Mouse (Mus musculus) forebrain, embryonic 14.5 days (tissue): ENCODE data around the gene Kansl1l. TPM values are rescaled to one million over a fixed set of nuclear protein-coding genes. Genes with fewer than 3 reads are reported as not detected.

Source experiments
- ATAC-seq: fragments of 200-750 bp; cut with Nextera tagmentation; 2 replicates; pipeline ENCODE4 v1.8.0; 2017; ENCODE audit warnings: mild to moderate bottlenecking, moderate library complexity
- DNase-seq: peaks from one replicate; pipeline ENCODE4 v3.0.0-alpha.2; 2015; ENCODE audit warnings: low spot score
- H3K27ac ChIP-seq: fragments of 300-500 bp; sonication (generic); 2 replicates; pipeline ENCODE4 v1.5.1; 2014; ENCODE audit warnings: low read depth, mild to moderate bottlenecking, control low read depth, low read length, moderate library complexity
- H3K27me3 ChIP-seq: fragments of 300-500 bp; sonication (generic); replicated peaks from 2 replicates; pipeline ENCODE4 v1.6.1; 2014; ENCODE audit warnings: low read length, control low read depth, mixed read lengths; ENCODE audit not compliant: control insufficient read depth, insufficient read depth
- H3K36me3 ChIP-seq: fragments of 300-500 bp; sonication (generic); 2 replicates; pipeline ENCODE4 v1.6.1; 2014; ENCODE audit warnings: low read length, control low read depth; ENCODE audit not compliant: control insufficient read depth, insufficient read depth
- H3K4me1 ChIP-seq: fragments of 300-500 bp; sonication (generic); 2 replicates; pipeline ENCODE4 v1.6.1; 2014; ENCODE audit warnings: antibody characterized with exemption, low read length, control low read depth; ENCODE audit not compliant: control insufficient read depth, insufficient read depth
- H3K4me2 ChIP-seq: fragments of 300-500 bp; sonication (generic); 2 replicates; pipeline ENCODE4 v1.6.1; 2014; ENCODE audit warnings: mild to moderate bottlenecking, control low read depth, low read length
- H3K4me3 ChIP-seq: fragments of 300-500 bp; sonication (generic); 2 replicates; pipeline ENCODE4 v1.5.1; 2014; ENCODE audit warnings: low read depth, low read length, control low read depth
- H3K9ac ChIP-seq: fragments of 300-500 bp; sonication (generic); 2 replicates; pipeline ENCODE4 v1.6.1; 2014; ENCODE audit warnings: mild to moderate bottlenecking, low read length, control low read depth, moderate library complexity
- H3K9me3 ChIP-seq: fragments of 300-500 bp; sonication (generic); replicated peaks from 2 replicates; pipeline ENCODE4 v1.6.1; 2016; ENCODE audit warnings: low read length, control low read depth, mixed read lengths; ENCODE audit not compliant: control insufficient read depth
- WGBS: fragments of 180-500 bp; shearing (Covaris S2); extraction: QIAGEN DNeasy Blood & Tissue Kit; methylation state at CpG from one replicate; pipeline ENCODE4 v1.1.7; 2014; 5-methylcytosine and 5-hydroxymethylcytosine counted together
- polyA plus RNA-seq: library from polyadenylated mRNA; unstranded; fragments of >200 nt; fragmentation: Nextera tagmentation; extraction: Ambion mirVana; gene quantifications from 2 replicates; pipeline ENCODE4 v1.2.1, GENCODE M21; 2014

Kansl1l gene
- polyA plus RNA-seq, 1 experiment from 2014 or later: 8.5 TPM

GRCm38 (mm10) chr1:66805408-66805807 is 12.0 kb downstream of the Kansl1l start:
- no peak for DNase-seq
- Histone ChIP-seq H3K4me3 (no peak overlapping the region), H3K9me3 (no peaks in the 10 kb centered on the region), H3K4me1 (no peaks in the 10 kb centered on the region), H3K9ac (no peak overlapping the region), H3K4me2 (no peak overlapping the region), H3K27me3 (no peaks in the 10 kb centered on the region), H3K36me3 (peaks cover 13% of the 10 kb centered on the region), H3K27ac (no peak overlapping the region)
- 69% methylated on average over 1 of the region's 1 CpGs for WGBS
- no peak for ATAC-seq

- Histone ChIP-seq H3K4me1 (no peaks in the 10 kb centered on the region), H3K36me3 (peaks cover 19% of the 10 kb centered on the region), H3K27ac (no peak overlapping the region), H3K27me3 (no peaks in the 10 kb centered on the region), H3K9ac (no peak overlapping the region), H3K9me3 (no peaks in the 10 kb centered on the region), H3K4me3 (no peak overlapping the region), H3K4me2 (no peak overlapping the region)
- 65% methylated on average over 5 of the region's 5 CpGs for WGBS
- no peak for DNase-seq
- no peak for ATAC-seq
These were observed 12.7 kb downstream of the Kansl1l start for GRCm38 (mm10) chr1:66804710-66805109.

GRCm38 (mm10) chr1:66797962-66798361 is 19.4 kb downstream of the Kansl1l start:
- H3K4me1 ChIP-seq: no peaks in the 10 kb centered on the region
- H3K36me3 ChIP-seq: peaks cover 22% of the 10 kb centered on the region
- no peaks in the 10 kb centered on the region for H3K27me3 ChIP-seq
- 95% methylated on average over 2 of the region's 2 CpGs for WGBS
- H3K9ac ChIP-seq: no peak overlapping the region
- no peak overlapping the region for H3K4me2 ChIP-seq
- no peak for ATAC-seq
- H3K27ac ChIP-seq: no peak overlapping the region
- no peak for DNase-seq
- no peaks in the 10 kb centered on the region for H3K9me3 ChIP-seq
- H3K4me3 ChIP-seq: no peak overlapping the region

DNA sequence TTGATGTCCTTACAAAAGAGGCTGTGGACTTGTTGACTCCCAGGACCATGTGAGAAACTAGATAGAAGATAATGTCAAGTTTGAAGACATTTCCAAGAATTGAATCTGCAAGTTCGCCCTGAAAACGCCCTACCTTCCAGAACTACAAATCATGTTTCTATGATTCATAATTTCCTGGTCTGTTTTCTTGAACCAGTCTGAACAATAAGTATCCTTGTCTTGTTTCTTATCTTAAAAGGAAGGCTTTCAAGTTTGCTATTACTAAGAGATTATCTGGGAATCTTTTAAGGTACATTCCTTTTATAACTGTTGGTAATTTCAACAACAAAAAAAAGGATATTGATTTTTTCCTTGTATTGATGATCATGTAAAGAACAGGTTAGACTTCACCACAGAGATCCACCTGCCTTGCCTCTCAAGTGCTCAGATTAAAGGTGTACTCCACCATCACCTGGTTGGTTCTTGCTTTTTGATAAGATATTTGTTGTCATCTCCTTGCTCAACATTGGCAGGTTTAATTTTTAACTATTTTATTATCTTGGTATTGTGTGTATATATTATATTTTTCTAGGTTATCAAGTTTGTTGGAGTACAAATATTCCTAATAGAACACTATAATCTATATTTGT is 24.4 kb downstream of the Kansl1l start:
- H3K27ac ChIP-seq: no peak overlapping the region
- no peak for DNase-seq
- ATAC-seq: no peak
- no peak overlapping the region for H3K4me2 ChIP-seq
- H3K9ac ChIP-seq: no peak overlapping the region
- H3K36me3 ChIP-seq: no peaks in the 10 kb centered on the region
- H3K27me3 ChIP-seq: no peaks in the 10 kb centered on the region
- no peaks in the 10 kb centered on the region for H3K4me1 ChIP-seq
- WGBS: 95% methylated on average over 2 of the region's 2 CpGs
- H3K4me3 ChIP-seq: no peak overlapping the region
- no peaks in the 10 kb centered on the region for H3K9me3 ChIP-seq

GRCm38 (mm10) chr1:66782296-66782695 is 35.1 kb downstream of the Kansl1l start:
- DNase-seq (no peak), ATAC-seq (no peak)
- Histone ChIP-seq H3K27me3 (no peaks in the 10 kb centered on the region), H3K27ac (no peak overlapping the region), H3K4me2 (no peak overlapping the region), H3K4me3 (no peak overlapping the region), H3K9me3 (no peaks in the 10 kb centered on the region), H3K36me3 (no peaks in the 10 kb centered on the region), H3K9ac (no peak overlapping the region), H3K4me1 (no peaks in the 10 kb centered on the region)
- 66% methylated on average over 2 of the region's 2 CpGs for WGBS

DNA sequence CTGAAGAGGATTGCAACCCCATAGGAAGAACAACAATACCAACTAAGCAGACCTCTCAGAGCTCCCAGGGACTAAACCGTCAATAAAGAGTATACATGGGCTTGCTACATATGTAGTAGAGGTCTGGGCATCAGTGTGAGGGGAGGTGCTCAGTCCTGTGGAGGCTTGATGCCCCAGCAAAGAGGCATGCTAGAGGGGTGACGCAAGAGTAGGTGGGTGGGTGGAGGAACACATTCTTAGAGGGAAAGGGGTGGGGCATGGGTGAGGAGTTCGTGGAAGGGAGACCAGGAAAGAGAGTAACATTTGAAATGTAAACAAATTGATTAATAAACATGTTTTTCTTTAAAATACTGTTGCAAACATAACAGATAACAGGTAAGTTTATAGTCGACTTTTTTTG is 36.3 kb downstream of the Kansl1l start:
- H3K4me1 ChIP-seq: no peaks in the 10 kb centered on the region
- H3K4me2 ChIP-seq: no peak overlapping the region
- 79% methylated on average over 4 of the region's 4 CpGs for WGBS
- ATAC-seq (no peak), DNase-seq (no peak)
- H3K27me3 ChIP-seq: no peaks in the 10 kb centered on the region
- no peak overlapping the region for H3K27ac ChIP-seq
- H3K9me3 ChIP-seq: no peaks in the 10 kb centered on the region
- H3K36me3 ChIP-seq: no peaks in the 10 kb centered on the region
- no peak overlapping the region for H3K9ac ChIP-seq
- no peak overlapping the region for H3K4me3 ChIP-seq

- Histone ChIP-seq H3K27ac (no peak overlapping the region), H3K27me3 (no peaks in the 10 kb centered on the region), H3K9ac (no peak overlapping the region), H3K9me3 (no peaks in the 10 kb centered on the region), H3K4me2 (no peak overlapping the region), H3K4me3 (no peak overlapping the region), H3K36me3 (no peaks in the 10 kb centered on the region), H3K4me1 (no peaks in the 10 kb centered on the region)
- ATAC-seq (no peak), DNase-seq (no peak)
- WGBS: 91% methylated on average over 1 of the region's 1 CpGs
These were observed 38.6 kb downstream of the Kansl1l start for GRCm38 (mm10) chr1:66778798-66779197.

DNA sequence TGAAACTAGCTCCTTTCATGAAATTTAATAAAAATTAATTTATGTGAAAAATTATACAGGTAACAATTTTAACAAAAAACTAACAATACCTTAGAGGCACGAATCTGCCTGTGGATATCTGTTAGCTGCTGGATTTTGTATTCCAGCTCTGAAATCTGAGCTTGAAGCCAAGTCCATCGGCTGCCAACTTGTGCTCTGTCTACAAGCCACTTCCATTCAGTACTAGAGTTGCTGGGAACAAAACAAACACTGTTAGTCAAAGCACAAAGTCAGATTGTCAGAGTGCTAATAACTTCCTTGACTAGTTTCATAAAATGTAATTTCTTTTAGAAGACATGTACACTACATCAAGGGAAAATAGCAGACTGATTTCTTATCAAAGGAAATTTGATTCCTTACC is 39.5 kb downstream of the Kansl1l start:
- H3K27me3 ChIP-seq: no peaks in the 10 kb centered on the region
- no peaks in the 10 kb centered on the region for H3K4me1 ChIP-seq
- ATAC-seq (no peak), DNase-seq (peak; percentile 34)
- H3K4me3 ChIP-seq: no peak overlapping the region
- no peak overlapping the region for H3K27ac ChIP-seq
- H3K9ac ChIP-seq: no peak overlapping the region
- no peaks in the 10 kb centered on the region for H3K9me3 ChIP-seq
- 78% methylated on average over 2 of the region's 2 CpGs for WGBS
- H3K36me3 ChIP-seq: no peaks in the 10 kb centered on the region
- H3K4me2 ChIP-seq: no peak overlapping the region

- H3K4me2 ChIP-seq: no peak overlapping the region
- H3K36me3 ChIP-seq: peaks cover 4% of the 10 kb centered on the region; the same call in 1 of the 2 replicates
- H3K4me3 ChIP-seq: no peak overlapping the region
- no peaks in the 10 kb centered on the region for H3K9me3 ChIP-seq
- H3K27me3 ChIP-seq: no peaks in the 10 kb centered on the region
- no peak for ATAC-seq
- no peak overlapping the region for H3K27ac ChIP-seq
- no peaks in the 10 kb centered on the region for H3K4me1 ChIP-seq
- no peak overlapping the region for H3K9ac ChIP-seq
- no peak for DNase-seq
- 96% methylated on average over 1 of the region's 1 CpGs for WGBS
These were observed 48.6 kb downstream of the Kansl1l start for GRCm38 (mm10) chr1:66768764-66769163.
